Mouse (Mus musculus): Measurements from ENCODE around the gene Shtn1. TPM values are rescaled to one million over a fixed set of nuclear protein-coding genes. Genes with fewer than 3 reads are reported as not detected.

Shtn1 gene
- polyA plus RNA-seq, 1 experiment, result 6.4 TPM

DNA sequence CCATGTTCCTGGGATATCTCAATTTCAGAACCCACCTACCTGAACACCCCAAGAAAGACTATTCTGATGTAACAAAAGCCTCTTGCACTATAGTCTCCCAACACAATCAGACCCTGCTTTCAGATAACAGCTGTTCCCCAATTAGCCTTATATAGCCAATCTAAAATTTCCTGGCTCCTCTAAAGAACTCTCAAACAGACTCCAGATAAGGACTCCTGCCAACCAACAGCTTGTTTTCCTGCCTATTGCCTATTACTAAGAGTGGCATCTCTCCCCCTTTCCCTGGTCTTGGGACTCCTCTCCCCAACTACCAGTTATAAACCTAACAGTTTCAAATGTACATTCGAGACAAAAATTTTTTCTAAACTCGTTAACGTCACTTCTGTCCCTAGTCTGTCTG lies 124.4 kb downstream of the Shtn1 start:
- TF ChIP-seq CTCF (IDR thresholded peaks at IDR 0.05; ENCODE audit: insufficient read depth, low read length) (no peak), POLR2A (IDR thresholded peaks at IDR 0.05; ENCODE audit: borderline replicate concordance, extremely low read depth, low read depth, low read length) (no peak)
- Histone ChIP-seq H3K4me1 (ENCODE audit: control insufficient read depth, insufficient read depth, low read length) (no peaks in the 10 kb centered on the region), H3K4me3 (replicated peaks; ENCODE audit: extremely low read depth, low read depth, low read length) (no peak overlapping the region)
- DNase-seq, result no peak
- 74% methylated on average over 3 of the region's 3 CpGs for WGBS

DNA sequence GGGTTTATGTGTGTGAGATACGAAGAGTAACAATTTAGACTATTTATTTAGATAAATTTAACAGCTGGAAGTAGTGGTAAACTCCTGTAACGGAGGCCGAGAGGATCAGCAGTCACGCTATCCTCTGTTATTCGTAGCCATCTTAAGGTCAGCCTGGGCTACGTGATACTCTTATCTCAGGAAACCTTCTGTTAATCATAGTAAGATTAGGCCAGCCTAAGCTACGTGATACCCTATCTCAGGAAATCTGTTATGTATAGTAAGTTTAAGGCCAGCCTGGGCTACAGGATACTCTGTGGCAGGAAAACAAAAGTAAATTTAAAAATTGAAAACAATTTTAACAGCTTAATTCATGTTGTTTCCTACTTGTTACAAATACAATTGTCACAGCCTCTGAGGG lies 129.9 kb downstream of the Shtn1 start:
- peaks cover 4% of the 10 kb centered on the region; the same call in 1 of the 2 replicates for H3K4me1 ChIP-seq (ENCODE audit: control insufficient read depth, insufficient read depth, low read length)
- 74% methylated on average over 7 of the region's 7 CpGs for WGBS
- H3K4me3 ChIP-seq (replicated peaks; ENCODE audit: extremely low read depth, low read depth, low read length), result no peak overlapping the region
- TF ChIP-seq CTCF (IDR thresholded peaks at IDR 0.05; ENCODE audit: insufficient read depth, low read length) (no peak), POLR2A (IDR thresholded peaks at IDR 0.05; ENCODE audit: borderline replicate concordance, extremely low read depth, low read depth, low read length) (no peak)
- DNase-seq, result no peak

DNA sequence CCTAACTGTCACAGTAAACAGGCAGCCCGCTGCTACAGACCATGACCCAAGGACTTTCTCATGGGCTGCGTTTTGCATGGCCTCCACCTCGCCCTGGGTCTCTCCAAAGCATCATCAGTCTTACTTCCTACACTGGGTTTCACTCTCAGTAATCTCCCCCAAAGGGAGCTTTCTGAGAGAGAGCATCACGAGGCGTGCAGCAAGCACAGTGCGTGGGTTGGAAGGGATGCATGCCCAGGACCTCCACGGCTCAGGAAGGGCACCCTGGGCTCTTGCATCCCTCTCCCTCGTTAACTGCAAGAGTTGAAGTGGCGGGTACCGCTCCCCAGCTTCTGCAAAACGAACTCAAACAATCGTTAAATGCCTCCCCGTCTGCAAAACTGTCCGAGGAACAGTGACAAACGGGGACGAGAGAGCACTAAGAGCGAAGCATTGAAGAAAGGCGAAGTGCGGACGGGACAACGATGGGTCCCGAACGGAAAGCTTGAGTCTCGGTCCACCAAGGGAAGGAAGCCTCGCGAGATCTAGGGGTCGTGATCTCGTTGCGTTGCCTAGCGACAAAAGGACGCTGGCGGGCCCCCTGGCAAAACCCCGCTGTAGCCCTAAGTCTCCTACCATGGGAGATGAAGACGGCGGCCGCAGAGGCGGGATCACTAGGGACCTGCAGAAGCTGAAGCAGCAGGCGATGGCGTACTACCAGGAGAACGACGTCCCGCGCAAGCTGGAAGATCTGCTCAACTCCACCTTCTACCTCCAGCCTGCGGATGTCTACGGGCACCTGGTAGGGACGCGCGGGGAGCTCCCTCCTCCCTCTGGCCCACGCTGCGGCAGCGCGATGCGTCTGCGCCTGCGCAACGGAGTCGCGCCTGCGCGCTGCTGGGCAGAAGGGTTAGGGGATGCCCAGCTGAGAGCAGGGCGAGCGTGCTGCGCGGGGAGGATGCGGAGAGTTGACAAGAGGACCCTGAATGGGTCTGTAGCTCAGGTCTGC lies 132.8 kb downstream of the Shtn1 start, which contains the start of the genes Eno4 and Hspa12a:
Gene Eno4 (plus strand): TSS at position 585 of the 988 bp plus-strand sequence.
Gene Hspa12a (minus strand): TSS at position 814 of the 988 bp plus-strand sequence.
- H3K4me3 ChIP-seq (replicated peaks; ENCODE audit: extremely low read depth, low read depth, low read length), result peak within 1 kb of the TSS; percentile 85
- WGBS, result under 1% methylated on average over 65 of the region's 65 CpGs
- TF ChIP-seq CTCF (IDR thresholded peaks at IDR 0.05; ENCODE audit: insufficient read depth, low read length) (no peak), POLR2A (IDR thresholded peaks at IDR 0.05; ENCODE audit: borderline replicate concordance, extremely low read depth, low read depth, low read length) (peak; percentile 95; the same call in 1 of the 2 replicates)
- DNase-seq, result peak; percentile 94
- peaks cover 4% of the 10 kb centered on the region; the same call in 1 of the 2 replicates for H3K4me1 ChIP-seq (ENCODE audit: control insufficient read depth, insufficient read depth, low read length)

DNA sequence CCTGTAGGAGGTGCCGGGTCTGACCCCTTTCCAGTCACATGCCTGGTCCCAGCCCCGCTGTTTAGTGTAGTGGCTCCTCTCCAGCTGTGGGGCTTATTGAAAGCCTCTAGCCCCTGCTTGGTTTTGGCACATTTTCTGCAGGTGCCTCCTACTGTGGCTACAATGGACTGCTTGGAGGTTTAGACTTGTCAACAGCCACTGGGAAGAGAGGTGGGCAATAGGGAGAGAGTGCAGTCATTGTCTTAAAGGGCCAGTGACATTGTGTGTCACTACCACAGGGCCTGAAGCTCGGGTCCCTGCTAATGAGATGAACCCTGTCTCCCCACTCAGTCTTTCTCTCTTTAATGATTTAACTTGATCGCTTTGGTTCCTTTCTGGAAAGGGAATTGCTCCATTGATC lies 142.8 kb downstream of the Shtn1 start:
- WGBS, result 52% methylated on average over 4 of the region's 4 CpGs
- TF ChIP-seq POLR2A (IDR thresholded peaks at IDR 0.05; ENCODE audit: borderline replicate concordance, extremely low read depth, low read depth, low read length) (no peak), CTCF (IDR thresholded peaks at IDR 0.05; ENCODE audit: insufficient read depth, low read length) (no peak)
- DNase-seq, result no peak

DNA sequence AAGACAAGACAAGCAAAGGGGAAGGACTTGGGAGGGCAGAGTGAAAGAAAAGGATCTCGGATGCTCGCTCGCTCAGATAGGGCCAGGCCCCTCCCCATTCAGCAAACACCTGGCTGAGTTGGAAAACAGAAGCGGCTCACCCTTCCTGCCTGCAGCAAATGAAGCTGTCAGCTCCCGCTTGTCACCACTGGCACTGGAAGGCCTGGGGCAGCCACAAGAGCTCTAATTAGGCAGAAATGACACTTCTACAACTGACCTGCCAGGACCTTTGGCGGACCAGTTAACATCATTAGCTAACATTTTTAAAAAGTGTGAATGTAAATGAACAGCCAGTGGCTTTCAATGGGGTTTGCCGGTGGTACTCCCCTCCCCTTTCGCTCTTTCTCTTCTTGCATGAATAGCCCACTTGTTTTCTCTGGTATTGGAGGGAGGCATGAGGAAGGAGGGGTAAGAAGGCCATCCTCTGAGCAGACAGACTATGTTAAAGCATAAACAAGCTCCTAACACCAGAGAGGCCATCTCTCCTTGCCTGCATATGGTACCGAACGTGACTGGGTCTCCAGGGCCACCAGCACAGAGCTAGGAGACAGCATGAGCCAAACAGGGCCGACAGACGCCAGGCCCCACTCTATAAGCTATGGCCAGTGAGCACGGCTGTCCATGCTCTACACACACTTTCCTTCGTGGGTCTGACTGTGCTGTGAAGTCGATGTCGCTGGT lies 144.7 kb downstream of the Shtn1 start:
- 64% methylated on average over 16 of the region's 16 CpGs for WGBS
- no peak for DNase-seq
- Histone ChIP-seq H3K4me3 (replicated peaks; ENCODE audit: extremely low read depth, low read depth, low read length) (no peak overlapping the region), H3K4me1 (ENCODE audit: control insufficient read depth, insufficient read depth, low read length) (no peaks in the 10 kb centered on the region)
- TF ChIP-seq POLR2A (IDR thresholded peaks at IDR 0.05; ENCODE audit: borderline replicate concordance, extremely low read depth, low read depth, low read length), result no peak
- no peak for TF ChIP-seq CTCF (IDR thresholded peaks at IDR 0.05; ENCODE audit: insufficient read depth, low read length)

More for the DNA sequence above, 142.8 kb downstream of the Shtn1 start:
- Histone ChIP-seq H3K4me3 (replicated peaks; ENCODE audit: extremely low read depth, low read depth, low read length) (no peak overlapping the region), H3K4me1 (ENCODE audit: control insufficient read depth, insufficient read depth, low read length) (no peaks in the 10 kb centered on the region)

Other genes with a start within 250 kb of the Shtn1 start
- 3.1 and 4.6 TPM in 2 replicates for gene Eno4, start 132.7 kb downstream of the Shtn1 start, polyA plus RNA-seq (2012; rRNA removed)
- gene Hspa12a, start 132.4 kb downstream of the Shtn1 start, polyA plus RNA-seq (2012; rRNA removed), result 12.5 and 13.1 TPM in 2 replicates
- not detected in 2 replicates for gene Vax1, start 94.0 kb upstream of the Shtn1 start, polyA plus RNA-seq (2012; rRNA removed)
- not detected in 2 replicates for gene Kcnk18, start 143.1 kb upstream of the Shtn1 start, polyA plus RNA-seq (2012; rRNA removed)
- 0.26 and 0.54 TPM in 2 replicates for gene Slc18a2, start 184.8 kb upstream of the Shtn1 start, polyA plus RNA-seq (2012; rRNA removed)
- 1,993 and 2,492 TPM in 2 replicates for gene Rps12-ps3, start 246.2 kb upstream of the Shtn1 start, polyA plus RNA-seq (2012; rRNA removed)

All from lung, adult 2 months (tissue).